Mouse (Mus musculus) forebrain, embryonic 12.5 days (tissue): ENCODE measurements around the gene Hist1h2bl. TPM values are rescaled to one million over a fixed set of nuclear protein-coding genes. Genes with fewer than 3 reads are reported as not detected.
"Not testable (repeated sequence)": the region's sequence is repeated elsewhere in the genome, so short reads cannot be mapped to it uniquely, and the experiment has no call there.

Experiments
- ATAC-seq: fragments of 200-750 bp; cut with Nextera tagmentation; 2 replicates; pipeline ENCODE4 v1.8.0; 2017; ENCODE audit warnings: moderate TSS enrichment; ENCODE audit not compliant: low FRiP score
- H3K27ac ChIP-seq: fragments of 300-500 bp; sonication (generic); 2 replicates; pipeline ENCODE4 v1.5.1; 2016; ENCODE audit warnings: mild to moderate bottlenecking
- H3K27me3 ChIP-seq: fragments of 300-500 bp; sonication (generic); 2 replicates; pipeline ENCODE4 v1.6.1; 2016; ENCODE audit warnings: mild to moderate bottlenecking
- H3K36me3 ChIP-seq: fragments of 300-500 bp; sonication (generic); replicated peaks from 2 replicates; pipeline ENCODE4 v1.6.1; 2016; ENCODE audit warnings: mild to moderate bottlenecking
- H3K4me1 ChIP-seq: fragments of 300-500 bp; sonication (generic); 2 replicates; pipeline ENCODE4 v1.6.1; 2016
- H3K4me2 ChIP-seq: fragments of 300-500 bp; sonication (generic); 2 replicates; pipeline ENCODE4 v1.6.1; 2016; ENCODE audit warnings: mild to moderate bottlenecking, moderate library complexity
- H3K4me3 ChIP-seq: fragments of 300-500 bp; sonication (generic); replicated peaks from 2 replicates; pipeline ENCODE4 v1.5.1; 2016; ENCODE audit warnings: mild to moderate bottlenecking
- H3K9ac ChIP-seq: fragments of 300-500 bp; sonication (generic); 2 replicates; pipeline ENCODE4 v1.6.1; 2016; ENCODE audit warnings: mild to moderate bottlenecking
- H3K9me3 ChIP-seq: fragments of 300-500 bp; sonication (generic); 2 replicates; pipeline ENCODE4 v1.6.1; 2016
- WGBS: fragments of 180-500 bp; shearing (Covaris S2); methylation state at CpG from one replicate; pipeline ENCODE4 v1.1.7; 2016; 5-methylcytosine and 5-hydroxymethylcytosine counted together
- polyA plus RNA-seq: library from polyadenylated mRNA; unstranded; fragments of >200 nt; fragmentation: Nextera tagmentation; extraction: Ambion mirVana; gene quantifications from 2 replicates; pipeline ENCODE4 v1.2.1, GENCODE M21; 2016

Hist1h2bl gene
- polyA plus RNA-seq, 1 experiment from 2014 or later = 4.8 TPM

- Histone ChIP-seq H3K4me3 (peak overlapping the region; percentile 50), H3K9me3 (no peaks in the 10 kb centered on the region), H3K4me2 (peak overlapping the region; percentile 69), H3K9ac (peak overlapping the region; percentile 67), H3K4me1 (peaks cover 41% of the 10 kb centered on the region), H3K36me3 (no peaks in the 10 kb centered on the region), H3K27me3 (no peaks in the 10 kb centered on the region), H3K27ac (peak overlapping the region; percentile 92)
- WGBS = 46% methylated on average over 4 of the region's 4 CpGs
- no peak for ATAC-seq
Observed at GRCm38 (mm10) chr13:21718381-21719080, 2.6 kb upstream of the Hist1h2bl start.

GRCm38 (mm10) chr13:21717397-21718357 lies 1.7 kb upstream of the Hist1h2bl start, which contains the start of gene Hist1h3h:
TSS of gene Hist1h3h (plus strand) at chr13:21717659.
- under 1% methylated on average over 26 of the region's 56 CpGs for WGBS

GRCm38 (mm10) chr13:21716540-21717391 lies 823 bp upstream of the Hist1h2bl start:
- not testable (repeated sequence) for H3K9me3 ChIP-seq, H3K36me3 ChIP-seq, H3K27me3 ChIP-seq
- whole genome bisulfite sequencing = under 1% methylated on average over 12 of the region's 38 CpGs
- ATAC-seq = peak; percentile 15; the same call in 1 of the 2 replicates
- Histone ChIP-seq H3K4me3 (peak overlapping the region; percentile 44), H3K4me2 (peak overlapping the region; percentile 72), H3K9ac (peak overlapping the region; percentile 76), H3K27ac (peak overlapping the region; percentile 98), H3K4me1 (peaks cover 36% of the 10 kb centered on the region)

More at GRCm38 (mm10) chr13:21717397-21718357, 1.7 kb upstream of the Hist1h2bl start, which contains the start of gene Hist1h3h:
- peak; percentile 53 for ATAC-seq
- Histone ChIP-seq H3K27ac (peak within 1 kb of the TSS; percentile 98), H3K4me3 (peak within 1 kb of the TSS; percentile 50), H3K4me2 (peak within 1 kb of the TSS; percentile 72), H3K9ac (peak within 1 kb of the TSS; percentile 76), H3K4me1 (peaks cover 38% of the 10 kb centered on the region)
- H3K9me3 ChIP-seq, H3K27me3 ChIP-seq, H3K36me3 ChIP-seq: not testable (repeated sequence)

GRCm38 (mm10) chr13:21715131-21715863 lies 646 bp downstream of the Hist1h2bl start:
- ATAC-seq = no peak
- peaks cover 33% of the 10 kb centered on the region for H3K4me1 ChIP-seq
- under 1% methylated on average over 22 of the region's 22 CpGs for WGBS
- no peaks in the 10 kb centered on the region for H3K9me3 ChIP-seq
- peak overlapping the region; percentile 44 for H3K4me3 ChIP-seq
- peak overlapping the region; percentile 67 for H3K4me2 ChIP-seq
- peak overlapping the region; percentile 73 for H3K9ac ChIP-seq
- H3K36me3 ChIP-seq = no peaks in the 10 kb centered on the region
- H3K27ac ChIP-seq = peak overlapping the region; percentile 96
- H3K27me3 ChIP-seq = no peaks in the 10 kb centered on the region

- 2% methylated on average over 7 of the region's 7 CpGs for WGBS
- H3K4me1 ChIP-seq = peaks cover 28% of the 10 kb centered on the region
- H3K4me2 ChIP-seq = peak overlapping the region; percentile 67
- no peak for ATAC-seq
- no peaks in the 10 kb centered on the region for H3K36me3 ChIP-seq
- H3K27me3 ChIP-seq = no peaks in the 10 kb centered on the region
- H3K27ac ChIP-seq = peak overlapping the region; percentile 96
- H3K9ac ChIP-seq = peak overlapping the region; percentile 73
- H3K4me3 ChIP-seq = peak overlapping the region; percentile 44
- no peaks in the 10 kb centered on the region for H3K9me3 ChIP-seq
Observed at GRCm38 (mm10) chr13:21714725-21715124, 1.2 kb downstream of the Hist1h2bl start.

GRCm38 (mm10) chr13:21711698-21712097 lies 4.2 kb downstream of the Hist1h2bl start:
- Histone ChIP-seq H3K4me2 (peak overlapping the region; percentile 58), H3K9me3 (no peaks in the 10 kb centered on the region), H3K4me1 (peaks cover 14% of the 10 kb centered on the region), H3K9ac (peak overlapping the region; percentile 49; the same call in 1 of the 2 replicates), H3K4me3 (peak overlapping the region; percentile 40), H3K36me3 (no peaks in the 10 kb centered on the region), H3K27me3 (no peaks in the 10 kb centered on the region), H3K27ac (0 out of 2 replicates have a peak overlapping the region, but pooled peaks have one; percentile 50)
- no peak for ATAC-seq
- 28% methylated on average over 4 of the region's 4 CpGs for WGBS

GRCm38 (mm10) chr13:21710821-21711525 lies 5.0 kb downstream of the Hist1h2bl start:
- Histone ChIP-seq H3K27me3 (no peaks in the 10 kb centered on the region), H3K27ac (peak overlapping the region; percentile 50; the same call in 1 of the 2 replicates), H3K4me2 (peak overlapping the region; percentile 58), H3K4me3 (peak overlapping the region; percentile 40), H3K9ac (peak overlapping the region; percentile 49), H3K36me3 (no peaks in the 10 kb centered on the region), H3K9me3 (no peaks in the 10 kb centered on the region), H3K4me1 (peaks cover 14% of the 10 kb centered on the region)
- peak; percentile 82 for ATAC-seq
- WGBS = 2% methylated on average over 22 of the region's 22 CpGs

GRCm38 (mm10) chr13:21710031-21710711 lies 5.8 kb downstream of the Hist1h2bl start:
- Histone ChIP-seq H3K36me3 (no peaks in the 10 kb centered on the region), H3K4me2 (peak overlapping the region; percentile 45), H3K4me3 (peak overlapping the region; percentile 55), H3K4me1 (peaks cover 10% of the 10 kb centered on the region), H3K27ac (peak overlapping the region; percentile 81), H3K27me3 (no peaks in the 10 kb centered on the region), H3K9ac (peak overlapping the region; percentile 53; the same call in 1 of the 2 replicates), H3K9me3 (no peaks in the 10 kb centered on the region)
- peak; percentile 75 for ATAC-seq
- WGBS = under 1% methylated on average over 32 of the region's 32 CpGs

- Histone ChIP-seq H3K4me1 (peaks cover 5% of the 10 kb centered on the region; the same call in 1 of the 2 replicates), H3K4me3 (no peak overlapping the region), H3K27me3 (no peaks in the 10 kb centered on the region), H3K9ac (no peak overlapping the region), H3K27ac (no peak overlapping the region), H3K36me3 (no peaks in the 10 kb centered on the region), H3K9me3 (no peaks in the 10 kb centered on the region), H3K4me2 (no peak overlapping the region)
- WGBS = 75% methylated on average over 4 of the region's 4 CpGs
- no peak for ATAC-seq
Observed at GRCm38 (mm10) chr13:21706669-21707068, 9.3 kb downstream of the Hist1h2bl start.

- Histone ChIP-seq H3K9me3 (no peaks in the 10 kb centered on the region), H3K4me1 (no peaks in the 10 kb centered on the region), H3K4me3 (no peak within 1 kb of the TSS), H3K27ac (no peak within 1 kb of the TSS), H3K27me3 (no peaks in the 10 kb centered on the region), H3K9ac (no peak within 1 kb of the TSS), H3K4me2 (no peak within 1 kb of the TSS), H3K36me3 (no peaks in the 10 kb centered on the region)
- ATAC-seq = no peak
Observed at GRCm38 (mm10) chr13:21697811-21698210, 18.1 kb downstream of the Hist1h2bl start, which contains the start of gene Olfr1359. TSS of gene Olfr1359 (plus strand) at chr13:21698111.
